Mouse (Mus musculus): ENCODE measurements around the gene Pklr.

The Pklr gene

DNA sequence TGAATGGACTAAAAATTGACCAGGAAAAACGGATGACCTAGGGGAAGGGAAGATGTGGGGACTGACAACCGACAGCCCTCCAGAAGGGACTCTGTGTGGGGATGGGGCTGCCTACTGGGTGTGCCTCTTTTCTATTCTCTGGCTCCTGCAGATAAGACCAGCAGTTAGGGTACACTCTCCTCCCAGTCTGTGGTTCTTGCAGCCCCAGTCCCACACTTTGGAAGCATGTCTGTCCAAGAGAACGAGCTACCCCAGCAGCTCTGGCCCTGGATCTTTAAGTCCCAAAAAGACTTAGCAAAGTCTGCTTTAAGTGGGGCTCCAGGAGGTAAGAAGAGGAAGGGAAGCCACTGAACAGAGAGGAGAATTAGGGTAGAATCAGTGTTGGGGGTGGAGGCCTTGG lies at the start of gene Pklr:
Gene Pklr (plus strand): TSS at position 185 of the 400 bp plus-strand sequence.
- DNase-seq (ENCODE audit: low spot score in 2 of 2), result no peak

DNA sequence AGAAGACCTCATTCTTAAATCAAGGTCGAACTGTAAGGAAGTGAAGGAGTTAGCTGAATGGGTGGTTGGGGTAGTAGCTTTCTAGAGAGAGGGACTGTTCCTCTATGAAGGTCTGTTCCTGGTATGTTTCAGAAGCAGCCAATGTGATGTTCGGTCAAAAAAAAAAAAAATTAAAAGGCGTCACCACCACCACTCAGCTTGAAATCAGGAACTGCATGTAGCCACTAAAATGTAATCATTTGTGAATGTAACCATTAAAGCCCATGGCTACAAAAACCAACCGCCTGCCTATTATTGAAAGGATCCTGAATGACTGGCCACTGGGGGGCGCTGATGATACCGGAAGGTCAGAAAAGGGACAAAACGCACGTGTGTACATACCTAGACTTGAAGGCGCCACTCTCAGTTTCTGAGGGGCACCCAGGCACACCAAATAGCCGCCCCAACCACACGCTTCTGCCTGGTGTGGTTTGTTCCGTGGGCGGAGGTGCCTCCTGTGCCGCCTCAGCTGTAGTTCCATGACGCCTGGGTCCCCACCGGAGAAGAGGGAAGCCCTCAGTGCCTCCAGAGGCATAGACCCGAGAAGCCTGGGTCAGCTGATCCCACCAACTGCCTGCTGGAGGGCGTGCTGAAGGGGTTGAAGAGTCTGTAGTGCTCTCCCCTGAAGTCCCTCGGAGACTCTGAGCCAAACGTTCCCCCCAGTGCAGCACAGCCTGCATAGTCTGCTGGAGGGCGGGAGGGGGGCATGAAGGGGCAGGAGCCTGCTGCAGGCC lies 48.4 kb upstream of the Pklr start:
- DNase-seq (ENCODE audit: low spot score in 2 of 2), result peak; percentile 82 to 83

DNA sequence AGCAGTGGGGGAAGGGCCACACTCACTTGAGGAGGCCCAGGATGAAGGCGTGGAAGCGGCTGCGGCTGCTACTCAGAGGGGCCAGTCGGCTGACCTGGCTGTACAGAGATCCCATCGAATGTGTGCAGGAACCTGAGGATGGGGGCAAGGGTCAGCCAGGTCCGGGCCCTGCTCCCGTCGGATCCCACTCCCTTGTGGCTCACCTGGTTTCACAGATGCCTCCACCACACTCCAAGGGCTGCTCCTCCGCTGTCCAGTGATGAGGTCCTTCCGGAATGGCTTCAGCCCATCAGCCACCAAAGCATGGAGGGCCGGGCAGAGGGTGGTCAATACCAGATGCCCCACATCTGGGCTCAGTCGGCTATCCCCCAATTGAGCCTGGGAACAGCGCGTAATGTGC lies 47.0 kb upstream of the Pklr start:
- no peak for DNase-seq (ENCODE audit: low spot score in 2 of 2)

DNA sequence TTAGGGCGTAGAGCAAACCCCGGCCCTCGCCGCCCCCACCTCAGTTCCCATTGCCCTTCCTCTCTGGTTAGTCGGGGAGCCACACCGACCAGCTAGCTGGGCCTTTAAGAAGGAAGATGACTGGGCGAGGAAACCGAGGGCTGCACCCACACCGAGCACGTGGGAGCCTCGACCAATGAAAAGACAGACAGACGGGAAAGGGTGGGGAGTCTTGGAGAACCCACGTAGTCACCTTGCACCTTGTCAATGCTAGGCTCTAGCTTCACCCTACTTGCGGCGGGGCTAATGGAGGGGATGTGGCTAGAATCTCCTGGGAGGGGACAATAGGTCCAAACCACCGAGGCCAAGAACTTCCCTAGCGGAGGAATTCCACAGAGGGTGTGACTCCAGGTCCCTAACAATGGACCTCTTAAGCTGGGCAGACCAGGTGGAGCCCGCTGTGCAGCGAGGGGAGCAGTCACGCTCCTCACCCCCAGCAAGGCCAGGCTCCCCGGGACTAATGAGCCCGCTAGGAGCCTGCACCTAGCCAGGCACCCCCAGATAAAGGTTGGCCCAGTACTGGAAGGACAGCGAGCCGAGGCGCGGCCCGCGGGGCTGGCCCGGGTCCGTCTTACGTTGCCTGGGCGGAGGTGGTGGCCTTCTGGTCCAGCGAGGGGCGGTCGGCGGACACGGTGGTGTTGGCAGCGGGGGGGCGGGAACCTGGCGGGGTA lies 45.9 kb upstream of the Pklr start:
- DNase-seq (ENCODE audit: low spot score in 2 of 2), result peak; percentile 90 to 92

DNA sequence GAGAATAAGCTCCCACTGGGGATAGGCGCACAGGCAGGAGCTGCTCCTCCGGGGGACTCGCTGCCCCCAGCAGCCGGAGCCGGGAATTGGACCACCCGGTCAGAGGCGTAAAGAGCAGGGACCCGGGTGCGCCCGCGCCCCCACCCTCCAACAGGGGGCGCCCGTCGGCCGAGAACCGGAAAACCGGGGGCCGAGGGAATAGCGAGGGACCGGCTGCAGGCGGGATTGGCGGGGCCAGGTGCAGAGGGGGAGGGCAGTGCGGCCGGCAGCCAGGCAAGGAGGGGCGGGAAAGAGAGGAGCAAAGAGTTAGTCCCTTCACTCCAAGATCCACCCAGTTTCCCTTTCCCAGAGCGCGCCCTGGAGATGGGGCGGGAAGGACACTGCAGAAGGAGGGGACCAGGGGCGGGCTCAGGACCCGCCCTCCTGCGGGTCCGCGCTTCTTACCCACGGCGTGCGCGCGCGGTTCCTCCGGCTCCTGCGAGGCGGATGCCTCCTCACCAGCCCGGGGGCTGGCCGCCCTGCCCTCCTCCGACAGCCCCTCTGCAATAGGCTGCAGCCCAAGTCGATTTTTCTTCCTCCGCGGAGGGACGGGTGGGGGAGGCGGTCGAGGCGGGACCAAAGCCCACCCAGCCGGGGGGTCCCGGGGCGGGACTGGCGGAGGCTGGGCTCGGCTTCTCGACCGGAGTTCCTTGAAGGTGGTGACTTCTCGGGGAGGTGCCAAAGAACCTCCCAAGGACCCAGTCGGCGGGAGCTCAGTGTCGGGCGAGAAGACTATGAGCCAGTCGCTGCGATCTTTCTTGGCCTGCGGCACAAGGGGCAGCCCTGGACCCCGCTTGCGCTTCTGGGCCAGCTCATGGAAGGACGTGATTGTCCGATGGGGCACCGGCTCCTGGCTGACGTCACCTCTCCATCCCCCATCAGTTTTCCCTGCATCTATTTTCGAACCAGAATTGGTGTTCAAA lies 45.0 kb upstream of the Pklr start:
- DNase-seq (ENCODE audit: low spot score in 2 of 2), result peak; percentile 81 to 82

DNA sequence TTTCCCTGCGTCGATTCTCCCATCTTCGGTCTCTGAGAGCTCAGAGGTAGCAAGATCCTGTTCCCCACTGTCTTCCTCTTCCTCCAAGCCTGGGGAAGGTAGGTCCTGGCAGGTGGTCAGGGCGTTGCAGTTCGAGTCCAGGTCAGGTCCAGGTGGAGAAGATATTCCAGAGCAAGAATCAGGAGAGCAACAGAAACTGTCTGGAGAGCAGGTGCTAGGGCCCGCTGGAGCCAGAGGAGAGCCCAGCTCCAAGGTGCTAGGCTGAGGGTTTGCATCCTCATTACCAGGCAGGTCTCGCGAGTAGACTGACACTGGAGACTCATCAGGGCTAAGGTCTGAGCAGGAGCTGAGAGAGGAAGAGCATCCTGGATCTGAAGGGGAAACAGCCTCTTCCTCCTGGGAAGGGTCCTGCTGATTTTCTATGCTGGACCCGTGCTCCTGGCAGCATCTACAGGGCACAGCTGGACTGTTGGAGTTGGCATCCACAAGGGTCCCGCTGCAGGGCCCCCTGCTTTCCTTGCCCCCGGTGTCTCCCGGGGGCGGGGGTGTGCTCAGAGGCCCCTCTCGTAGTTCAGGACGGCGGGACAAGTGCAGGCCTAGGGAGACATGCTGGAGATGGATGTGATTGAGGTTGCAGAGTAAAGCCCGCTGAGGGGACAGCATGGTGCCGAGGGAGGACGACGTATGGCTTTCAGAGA lies 44.0 kb upstream of the Pklr start:
- peak in 1 of 2 experiments; percentile 34 for DNase-seq (ENCODE audit: low spot score in 2 of 2)

DNA sequence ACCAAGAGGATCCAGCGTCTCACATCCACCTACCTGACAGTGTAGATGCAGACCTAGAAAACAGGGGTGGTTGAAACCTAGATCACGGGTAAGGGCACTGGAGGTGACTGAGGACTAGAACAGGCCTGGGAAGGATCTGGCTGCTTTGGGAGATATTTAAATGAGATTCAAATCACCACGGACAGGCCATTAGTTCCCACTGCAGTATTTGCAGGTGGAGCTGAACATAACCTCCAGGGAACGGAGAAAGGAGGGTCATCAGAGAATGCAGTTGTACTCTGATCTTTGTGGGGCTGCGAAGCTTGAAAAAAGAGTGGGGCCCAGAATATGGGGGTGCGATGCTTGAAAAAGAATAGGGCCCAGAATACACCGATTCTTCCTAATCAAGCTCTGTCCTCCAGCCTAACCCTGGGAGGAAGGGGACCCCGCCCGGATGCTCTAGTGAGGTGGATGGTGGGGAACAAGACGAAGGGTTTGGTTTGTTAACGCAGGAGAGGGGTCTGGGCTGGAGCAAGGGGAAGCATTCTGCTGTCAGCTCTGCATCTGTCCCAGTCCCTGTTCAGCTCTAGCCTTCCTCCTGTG lies 43.3 kb upstream of the Pklr start:
- no peak for DNase-seq (ENCODE audit: low spot score in 2 of 2)

DNA sequence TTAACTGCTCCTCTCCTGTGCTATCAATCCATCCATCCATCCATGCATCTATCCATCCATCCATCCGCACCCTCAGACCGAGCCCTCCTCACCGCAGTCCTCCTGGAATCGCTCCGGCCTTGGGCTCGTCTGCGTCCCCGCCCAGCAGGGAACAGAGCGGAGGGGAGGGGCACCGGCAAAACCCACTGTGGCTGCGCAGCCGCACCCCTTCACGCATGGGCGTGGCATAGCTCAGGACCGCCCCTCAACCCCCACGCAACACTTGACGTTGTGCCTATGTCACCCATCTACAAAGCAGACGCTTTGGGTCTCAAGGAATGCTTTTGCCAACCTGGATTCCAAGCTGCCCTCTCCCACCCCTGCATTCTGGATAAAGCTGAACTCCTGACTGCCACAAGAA lies 42.8 kb upstream of the Pklr start, which contains the start of gene Rusc1:
Gene Rusc1 (minus strand): TSS at position 137 of the 400 bp plus-strand sequence.
- DNase-seq (ENCODE audit: low spot score in 2 of 2), result peak; percentile 95 to 96

DNA sequence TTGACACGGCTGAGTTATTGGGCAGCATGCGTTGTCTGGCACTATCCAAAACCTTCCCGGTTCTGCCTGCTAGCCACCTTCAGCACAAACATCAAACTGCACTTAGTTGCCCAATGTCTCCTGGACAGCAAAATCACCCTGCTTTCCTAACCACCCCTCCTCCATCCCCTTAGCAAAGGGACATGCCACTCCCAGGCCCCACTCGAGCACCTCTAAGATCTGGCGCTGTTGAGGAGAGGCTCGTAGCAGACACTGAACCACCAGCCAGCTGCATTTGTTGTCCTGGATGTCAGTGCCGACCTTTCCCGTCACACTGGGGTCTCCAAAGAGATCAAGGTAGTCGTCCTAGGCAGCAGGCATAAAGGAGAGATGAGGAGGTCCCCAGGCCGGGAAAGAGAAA lies 41.9 kb upstream of the Pklr start:
- no peak for DNase-seq (ENCODE audit: low spot score in 2 of 2)

DNA sequence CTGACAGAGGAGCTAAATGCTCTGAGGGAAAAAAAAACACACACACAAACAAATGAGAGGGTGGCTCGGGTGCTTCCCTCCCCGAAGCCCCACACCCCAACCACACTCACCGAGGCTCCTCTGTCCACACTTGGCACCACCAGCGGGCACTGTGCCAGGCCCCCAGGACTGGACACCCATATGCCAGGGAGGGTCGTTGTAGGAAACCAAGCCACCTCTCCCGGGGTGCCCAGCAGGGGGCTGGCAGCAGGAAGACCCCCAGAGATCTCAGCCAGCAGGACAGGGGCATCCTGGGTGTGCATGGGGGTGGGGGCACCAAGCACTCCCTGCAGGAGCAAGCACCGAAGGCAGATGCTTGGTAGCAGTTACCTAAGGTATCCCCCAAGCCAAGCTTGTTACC lies 35.1 kb upstream of the Pklr start, which contains the start of gene Gm43738:
Gene Gm43738 (minus strand): TSS at position 289 of the 400 bp plus-strand sequence.
- no peak for DNase-seq (ENCODE audit: low spot score in 2 of 2)

DNA sequence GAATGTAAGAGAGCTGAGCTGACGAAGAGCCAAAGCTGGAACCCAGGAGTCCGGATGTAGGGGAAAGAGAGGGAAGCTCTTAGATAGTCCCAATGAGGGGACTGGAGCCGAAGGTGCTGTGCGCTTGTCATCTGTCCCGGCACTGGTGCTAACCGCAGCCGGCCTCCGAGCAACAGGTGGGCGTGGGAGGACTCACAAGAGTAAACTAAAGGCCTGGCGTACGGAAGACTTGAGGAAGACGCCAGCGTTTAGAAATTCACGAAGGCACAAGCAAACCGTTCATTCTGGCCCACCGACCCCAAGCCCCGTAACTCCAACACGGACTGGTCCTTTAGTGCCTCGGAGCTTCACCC lies 34.5 kb upstream of the Pklr start:
- peak in 1 of 2 experiments; percentile 62 for DNase-seq (ENCODE audit: low spot score in 2 of 2)

DNA sequence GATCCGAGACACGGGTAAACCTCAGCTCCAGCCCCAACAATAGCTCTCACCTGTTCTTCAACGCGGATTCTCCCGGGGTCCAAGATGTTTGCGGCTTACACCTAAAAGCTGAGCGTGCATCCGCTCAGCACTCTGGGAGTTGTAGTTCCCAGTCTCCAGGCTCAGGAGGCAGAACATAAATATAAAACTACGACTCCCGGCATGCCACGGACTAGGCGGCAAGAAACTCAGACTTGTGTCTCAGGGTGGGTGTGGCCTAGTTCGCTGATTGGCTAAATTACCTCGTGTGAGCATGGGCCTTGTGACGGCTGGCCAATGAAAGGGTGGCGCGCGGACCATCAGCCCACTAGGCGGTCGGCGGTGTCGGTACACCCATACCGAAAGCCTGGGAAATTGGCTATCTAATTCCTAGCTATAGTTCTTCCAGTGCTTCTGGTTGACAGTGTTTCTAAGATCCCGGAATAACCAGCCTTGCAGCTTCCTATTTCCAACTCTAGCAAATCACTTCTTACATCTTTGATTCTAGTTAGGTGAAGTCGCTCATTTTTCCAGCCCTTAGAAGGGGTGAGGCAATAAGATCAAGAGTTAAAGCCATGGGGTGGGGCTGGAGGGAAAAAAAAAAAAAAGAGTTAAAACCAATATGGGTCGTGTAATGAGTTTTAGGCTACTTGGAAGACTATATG lies 34.0 kb upstream of the Pklr start, which contains the start of gene Fdps:
Gene Fdps (minus strand): TSS at position 148 of the 683 bp plus-strand sequence.
- DNase-seq (ENCODE audit: low spot score in 2 of 2), result peak; percentile 96 to 99

DNA sequence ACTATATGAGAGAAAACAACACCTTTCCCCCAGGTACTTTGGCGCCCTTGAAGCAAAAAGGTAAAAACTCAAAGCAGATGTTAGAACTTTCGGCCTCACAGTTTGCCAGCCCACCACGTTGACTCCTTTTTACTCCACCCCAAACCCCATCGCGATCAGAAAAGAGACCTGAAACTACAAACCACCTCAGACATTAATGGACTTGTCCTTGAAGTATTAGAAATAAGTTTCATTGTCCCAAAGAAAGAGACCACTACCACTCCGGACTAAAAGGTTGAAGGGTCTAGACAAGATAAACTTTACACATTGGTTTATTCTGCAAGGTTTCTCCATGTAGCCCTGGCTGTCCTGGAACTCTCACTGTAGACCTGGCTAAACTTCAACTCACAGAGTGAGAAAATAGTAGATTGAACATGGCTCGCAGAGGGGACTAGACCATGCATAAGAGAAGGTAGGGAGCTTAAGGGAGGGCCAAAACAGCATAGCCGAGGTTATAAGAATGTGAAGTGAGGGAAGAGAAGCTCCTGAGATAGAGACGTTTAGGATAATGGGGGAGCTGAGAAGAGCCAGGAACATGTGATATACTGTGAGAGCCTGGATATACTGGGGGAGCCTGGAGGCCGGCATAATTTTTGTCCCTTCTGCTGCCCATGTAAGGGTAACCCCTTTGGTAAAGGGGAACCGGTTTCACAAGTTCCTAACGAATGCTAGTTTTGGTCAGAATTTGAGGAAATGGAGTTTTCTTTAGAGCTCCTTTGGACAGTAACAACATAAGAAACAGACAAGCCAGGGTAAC lies 33.2 kb upstream of the Pklr start:
- no peak for DNase-seq (ENCODE audit: low spot score in 2 of 2)

DNA sequence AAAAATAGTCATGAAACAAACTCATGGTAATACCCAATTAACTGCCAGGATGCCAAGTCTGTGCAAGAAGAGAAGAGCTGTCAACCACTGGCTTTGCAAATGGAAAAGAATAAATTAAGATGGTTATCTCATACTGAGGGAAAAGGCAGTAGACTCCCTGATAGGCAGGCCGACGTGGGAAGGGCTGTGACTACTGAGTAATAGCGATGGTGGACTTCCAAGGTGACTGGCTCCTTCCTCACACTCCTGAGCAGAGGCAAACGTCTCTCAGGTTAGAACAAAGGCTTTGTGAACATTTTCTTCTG lies 32.7 kb upstream of the Pklr start:
- no peak for DNase-seq (ENCODE audit: low spot score in 2 of 2)

DNA sequence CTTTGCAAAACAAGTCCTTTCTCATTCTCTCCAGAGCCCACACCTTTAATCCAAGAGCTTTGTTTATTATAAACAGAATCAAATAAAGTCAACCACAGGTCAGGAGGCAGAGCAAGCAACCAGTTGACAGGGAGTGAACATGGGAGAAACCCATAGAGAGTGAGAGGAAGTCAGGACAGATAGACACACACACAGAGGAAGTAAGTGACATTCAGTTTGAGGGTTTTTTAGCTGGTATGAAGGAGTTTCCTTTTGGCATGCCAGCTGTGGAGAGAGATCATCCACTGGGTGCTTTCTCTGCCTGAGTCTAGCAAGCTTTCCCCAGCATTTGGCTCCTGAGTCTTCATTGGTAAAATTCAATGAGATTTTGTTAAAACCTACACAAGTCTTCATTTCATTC lies 29.1 kb upstream of the Pklr start:
- DNase-seq (ENCODE audit: low spot score in 2 of 2), result no peak

DNA sequence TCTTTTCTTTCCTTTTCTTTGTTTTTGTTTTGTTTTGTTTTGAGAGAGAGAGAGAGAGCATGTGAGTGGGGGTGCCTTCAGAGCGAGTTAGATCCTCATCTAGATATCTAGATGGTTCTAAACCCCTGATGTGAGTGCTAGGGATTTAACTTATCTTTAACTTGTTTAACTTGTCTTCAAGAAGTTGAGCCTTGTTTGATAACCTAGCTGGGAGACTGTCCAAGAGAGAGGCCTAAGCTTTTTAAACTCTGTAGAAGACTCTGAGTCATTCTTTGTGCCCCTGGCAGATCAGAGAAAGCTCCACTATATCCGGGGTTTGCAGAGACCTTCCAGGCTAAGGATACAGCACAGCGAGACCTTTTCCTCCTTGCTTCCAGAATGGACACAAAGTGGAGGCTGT lies 28.4 kb upstream of the Pklr start:
- DNase-seq (ENCODE audit: low spot score in 2 of 2), result no peak

DNA sequence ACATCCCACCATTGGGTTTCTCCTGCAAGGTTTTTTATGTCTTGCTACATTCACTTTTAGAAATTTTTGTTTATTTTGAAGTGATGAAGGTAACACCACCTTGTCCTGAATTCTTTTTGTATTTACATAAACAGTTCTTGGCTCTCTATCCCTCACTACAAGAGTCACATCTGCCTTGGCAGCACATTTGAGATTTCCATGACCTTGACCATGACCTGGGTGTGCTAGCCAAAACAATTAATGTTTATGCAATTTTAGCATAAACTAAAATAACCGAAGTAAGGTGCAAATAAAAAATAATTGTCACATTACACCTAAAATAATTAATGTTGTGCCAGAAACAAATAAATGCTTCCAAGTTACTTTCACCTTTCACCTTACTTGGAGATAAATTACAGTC lies 27.8 kb upstream of the Pklr start:
- no peak for DNase-seq (ENCODE audit: low spot score in 2 of 2)

DNA sequence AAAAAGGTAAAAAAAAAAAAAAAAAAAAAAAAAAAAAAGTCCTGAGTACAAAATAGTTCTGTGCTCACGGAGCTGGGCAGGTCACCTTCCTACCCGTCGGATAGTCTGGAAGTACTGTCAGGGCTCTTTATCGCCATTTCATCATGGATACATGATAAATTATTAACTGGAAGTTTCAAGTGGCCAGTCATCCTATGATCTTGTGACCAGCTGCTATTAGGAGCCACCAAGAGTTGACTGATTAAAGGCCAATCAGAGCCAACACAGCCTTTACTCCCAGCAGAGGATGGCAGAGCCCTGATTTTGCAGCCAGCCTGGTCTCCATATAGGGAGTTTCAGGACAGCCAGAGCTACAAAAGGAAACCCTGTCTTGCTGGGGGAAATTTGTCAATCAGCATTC lies 22.9 kb upstream of the Pklr start:
- DNase-seq (ENCODE audit: low spot score in 2 of 2), result no peak

DNA sequence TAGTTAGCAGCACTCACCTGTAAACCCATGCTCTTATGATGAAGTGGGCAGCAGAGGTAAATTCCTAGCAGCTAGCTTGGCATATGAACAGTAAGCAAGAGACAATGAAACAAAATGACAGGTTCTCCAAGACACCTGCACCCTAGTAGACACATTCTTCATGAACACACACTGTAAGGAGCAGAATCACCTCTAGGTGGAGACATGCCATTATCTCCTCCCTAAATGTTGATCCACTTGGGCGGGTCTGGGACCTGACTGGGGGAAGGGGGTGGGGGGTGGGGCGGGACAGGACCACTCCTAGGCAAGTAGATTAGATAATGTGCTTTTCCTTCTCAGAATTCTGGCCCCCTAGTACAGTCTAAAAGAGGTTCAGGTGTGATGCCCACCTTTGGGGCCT lies 20.4 kb upstream of the Pklr start:
- peak in 1 of 2 experiments; percentile 50 for DNase-seq (ENCODE audit: low spot score in 2 of 2)

DNA sequence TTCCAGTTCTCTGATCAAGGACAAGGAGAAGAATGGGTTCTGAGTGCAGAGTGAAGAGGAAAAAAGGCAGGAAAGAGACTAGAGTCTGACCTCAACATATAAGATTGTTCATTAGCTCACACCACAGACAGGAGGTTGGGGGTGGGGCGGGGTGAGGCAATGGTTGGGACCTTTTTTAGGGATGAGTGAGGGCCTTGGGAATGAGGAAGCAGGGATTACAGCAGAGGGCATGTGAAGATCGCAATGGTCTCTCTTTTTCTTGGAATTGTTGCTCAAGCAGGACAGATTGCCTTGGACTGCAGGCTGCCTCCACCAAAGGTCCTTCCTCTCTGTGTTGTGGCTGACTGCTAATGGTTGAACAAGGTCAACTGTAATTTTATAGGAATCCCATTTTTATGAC lies 12.6 kb upstream of the Pklr start:
- DNase-seq (ENCODE audit: low spot score in 2 of 2), result no peak

Data from right cerebral cortex, adult 2 months (tissue).